Mouse (Mus musculus): ENCODE measurements around the gene Plch2. TPM values are rescaled to one million over a fixed set of nuclear protein-coding genes. Genes with fewer than 3 reads are reported as not detected.

The Plch2 gene
- polyA plus RNA-seq, 1 experiment from 2014 or later = 3.1 TPM

DNA sequence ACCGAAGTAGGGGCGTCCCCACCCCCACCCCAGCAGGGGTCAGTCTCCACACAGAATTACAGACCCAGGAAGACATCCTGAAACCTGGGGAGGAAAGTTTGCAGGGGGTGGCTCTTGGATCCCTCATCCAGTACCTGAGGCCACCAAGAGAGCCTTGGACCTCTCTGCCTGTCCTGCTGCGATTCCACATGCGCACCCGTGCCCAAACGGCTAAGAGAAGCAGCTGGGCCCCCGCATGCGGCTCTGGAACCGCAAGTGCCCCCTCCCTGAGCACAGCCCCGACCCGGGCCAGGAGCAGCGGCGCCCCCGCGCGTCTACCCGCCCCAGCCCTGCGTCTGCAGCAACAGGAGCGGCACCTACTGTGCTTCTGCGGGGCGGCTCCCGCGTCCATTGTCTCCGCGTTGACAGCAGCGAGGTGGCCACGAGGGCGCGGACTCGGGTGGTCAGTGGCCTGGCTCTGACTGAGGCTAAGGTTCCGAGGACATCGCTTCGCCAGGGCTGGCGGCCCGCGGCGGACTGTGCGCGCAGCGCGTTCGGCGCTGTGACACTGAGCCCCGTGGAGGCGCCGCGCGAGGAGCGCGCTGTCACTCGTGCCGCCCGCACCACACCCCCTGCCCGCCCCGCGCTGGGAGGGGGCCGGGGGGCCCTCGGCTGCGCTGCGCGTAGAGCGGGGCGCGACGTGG is 13.8 kb downstream of the Plch2 start:
- Histone ChIP-seq H3K4me3 (ENCODE audit: low read length) (peak overlapping the region; percentile 43), H3K4me1 (ENCODE audit: control insufficient read depth, insufficient read depth, low read length) (peaks cover 8% of the 10 kb centered on the region; the same call in 1 of the 2 replicates), H3K27me3 (ENCODE audit: control insufficient read depth, insufficient read depth, low read length) (peaks cover 63% of the 10 kb centered on the region), H3K9ac (ENCODE audit: low read depth, low read length) (peak overlapping the region; percentile 42; the same call in 1 of the 2 replicates), H3K36me3 (ENCODE audit: control insufficient read depth, insufficient read depth, low read length) (no peaks in the 10 kb centered on the region), H3K27ac (ENCODE audit: low read depth, low read length) (no peak overlapping the region), H3K4me2 (replicated peaks; ENCODE audit: low read depth, low read length) (peak overlapping the region; percentile 69), H3K9me3 (ENCODE audit: control insufficient read depth, low read length) (no peaks in the 10 kb centered on the region)
- ATAC-seq (ENCODE audit: low FRiP score, low TSS enrichment) = 0 out of 2 replicates have a peak, but pooled peaks have one; percentile 28
- WGBS = 2% methylated on average over 65 of the region's 65 CpGs

DNA sequence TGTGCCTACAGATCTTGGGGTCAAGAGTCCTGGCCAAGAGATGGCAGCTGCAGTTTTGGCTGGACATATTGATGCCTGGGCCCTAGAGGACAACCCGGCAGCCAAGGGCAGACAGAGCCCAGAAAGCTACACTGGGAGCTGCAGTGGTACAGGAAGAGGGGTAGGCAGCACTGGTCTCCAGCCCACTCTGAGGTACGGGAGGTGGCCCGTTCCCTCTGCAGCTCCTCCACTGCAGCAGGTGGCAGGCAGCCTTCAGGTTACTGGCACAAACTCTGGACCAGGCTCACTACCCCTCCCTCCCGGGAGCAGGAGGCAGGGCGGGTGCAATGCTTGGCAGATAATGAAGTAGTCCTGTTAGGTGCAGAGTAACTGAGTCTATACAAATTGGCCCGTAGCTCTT is 15.9 kb downstream of the Plch2 start:
- Histone ChIP-seq H3K4me1 (ENCODE audit: control insufficient read depth, insufficient read depth, low read length) (peaks cover 8% of the 10 kb centered on the region; the same call in 1 of the 2 replicates), H3K9ac (ENCODE audit: low read depth, low read length) (no peak overlapping the region), H3K27me3 (ENCODE audit: control insufficient read depth, insufficient read depth, low read length) (peaks cover 60% of the 10 kb centered on the region), H3K9me3 (ENCODE audit: control insufficient read depth, low read length) (no peaks in the 10 kb centered on the region), H3K36me3 (ENCODE audit: control insufficient read depth, insufficient read depth, low read length) (no peaks in the 10 kb centered on the region), H3K4me3 (ENCODE audit: low read length) (no peak overlapping the region), H3K27ac (ENCODE audit: low read depth, low read length) (no peak overlapping the region), H3K4me2 (replicated peaks; ENCODE audit: low read depth, low read length) (no peak overlapping the region)
- WGBS = 65% methylated on average over 6 of the region's 6 CpGs
- no peak for ATAC-seq (ENCODE audit: low FRiP score, low TSS enrichment)

- Histone ChIP-seq H3K4me2 (replicated peaks; ENCODE audit: low read depth, low read length) (no peak overlapping the region), H3K9me3 (ENCODE audit: control insufficient read depth, low read length) (no peaks in the 10 kb centered on the region), H3K4me1 (ENCODE audit: control insufficient read depth, insufficient read depth, low read length) (peaks cover 8% of the 10 kb centered on the region; the same call in 1 of the 2 replicates), H3K27ac (ENCODE audit: low read depth, low read length) (no peak overlapping the region), H3K9ac (ENCODE audit: low read depth, low read length) (no peak overlapping the region), H3K27me3 (ENCODE audit: control insufficient read depth, insufficient read depth, low read length) (peaks cover 55% of the 10 kb centered on the region), H3K4me3 (ENCODE audit: low read length) (no peak overlapping the region), H3K36me3 (ENCODE audit: control insufficient read depth, insufficient read depth, low read length) (no peaks in the 10 kb centered on the region)
- WGBS = 30% methylated on average over 9 of the region's 9 CpGs
- ATAC-seq (ENCODE audit: low FRiP score, low TSS enrichment) = no peak
Observed at GRCm38 (mm10) chr4:155040197-155040596, 16.4 kb downstream of the Plch2 start.

DNA sequence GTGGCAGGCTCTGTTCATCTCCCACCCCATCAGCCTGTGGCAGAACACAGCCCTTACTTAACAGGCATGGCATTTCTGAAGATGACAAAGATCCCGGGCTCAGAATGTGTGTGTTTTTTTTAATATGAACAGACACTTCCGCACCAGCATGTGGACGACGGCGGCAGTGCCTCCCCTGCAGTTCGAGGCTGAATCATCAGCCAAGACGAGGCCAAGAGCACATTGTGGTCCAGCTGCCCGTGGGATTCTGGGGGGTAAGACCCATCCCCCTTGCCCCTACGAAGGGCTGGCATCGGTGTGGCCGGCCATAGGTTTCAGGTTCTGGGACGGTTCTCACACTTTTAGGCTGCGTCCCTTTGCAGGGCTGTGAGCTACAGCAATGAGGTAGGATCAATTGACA is 21.8 kb downstream of the Plch2 start:
- Histone ChIP-seq H3K27me3 (ENCODE audit: control insufficient read depth, insufficient read depth, low read length) (peaks cover 13% of the 10 kb centered on the region), H3K4me2 (replicated peaks; ENCODE audit: low read depth, low read length) (no peak overlapping the region), H3K4me3 (ENCODE audit: low read length) (no peak overlapping the region), H3K4me1 (ENCODE audit: control insufficient read depth, insufficient read depth, low read length) (no peaks in the 10 kb centered on the region), H3K9ac (ENCODE audit: low read depth, low read length) (no peak overlapping the region), H3K9me3 (ENCODE audit: control insufficient read depth, low read length) (no peaks in the 10 kb centered on the region), H3K36me3 (ENCODE audit: control insufficient read depth, insufficient read depth, low read length) (no peaks in the 10 kb centered on the region), H3K27ac (ENCODE audit: low read depth, low read length) (no peak overlapping the region)
- no peak for ATAC-seq (ENCODE audit: low FRiP score, low TSS enrichment)
- WGBS = 69% methylated on average over 13 of the region's 13 CpGs

- H3K27ac ChIP-seq (ENCODE audit: low read depth, low read length) = no peak overlapping the region
- no peak overlapping the region for H3K4me2 ChIP-seq (replicated peaks; ENCODE audit: low read depth, low read length)
- H3K9ac ChIP-seq (ENCODE audit: low read depth, low read length) = no peak overlapping the region
- H3K36me3 ChIP-seq (ENCODE audit: control insufficient read depth, insufficient read depth, low read length) = no peaks in the 10 kb centered on the region
- no peak for ATAC-seq (ENCODE audit: low FRiP score, low TSS enrichment)
- no peak overlapping the region for H3K4me3 ChIP-seq (ENCODE audit: low read length)
- no peaks in the 10 kb centered on the region for H3K9me3 ChIP-seq (ENCODE audit: control insufficient read depth, low read length)
- 35% methylated on average over 7 of the region's 7 CpGs for WGBS
- H3K27me3 ChIP-seq (ENCODE audit: control insufficient read depth, insufficient read depth, low read length) = peaks cover 11% of the 10 kb centered on the region
- H3K4me1 ChIP-seq (ENCODE audit: control insufficient read depth, insufficient read depth, low read length) = no peaks in the 10 kb centered on the region
Observed at GRCm38 (mm10) chr4:155034202-155034601, 22.4 kb downstream of the Plch2 start.

DNA sequence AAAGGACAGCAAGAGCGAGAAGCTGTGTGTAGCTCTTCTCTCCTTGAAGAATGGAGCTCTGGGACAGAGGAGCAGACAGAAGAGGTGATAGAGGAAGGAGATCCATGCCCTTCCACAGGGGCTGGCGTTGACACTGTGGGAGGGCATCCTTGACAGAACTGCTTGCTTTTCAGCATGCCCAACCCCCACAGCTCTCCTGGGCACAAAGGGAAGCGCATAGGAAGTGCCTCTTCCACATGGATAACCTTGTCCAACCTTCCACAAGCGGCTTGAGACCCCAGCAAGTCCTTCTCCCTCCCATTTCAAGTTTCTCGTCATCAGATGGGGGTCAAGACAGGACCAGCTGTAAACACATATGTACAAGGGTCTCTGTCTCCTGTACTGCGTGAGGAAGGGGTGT is 23.5 kb downstream of the Plch2 start:
- no peaks in the 10 kb centered on the region for H3K4me1 ChIP-seq (ENCODE audit: control insufficient read depth, insufficient read depth, low read length)
- H3K27ac ChIP-seq (ENCODE audit: low read depth, low read length) = no peak overlapping the region
- peaks cover 11% of the 10 kb centered on the region for H3K27me3 ChIP-seq (ENCODE audit: control insufficient read depth, insufficient read depth, low read length)
- no peaks in the 10 kb centered on the region for H3K36me3 ChIP-seq (ENCODE audit: control insufficient read depth, insufficient read depth, low read length)
- H3K4me2 ChIP-seq (replicated peaks; ENCODE audit: low read depth, low read length) = no peak overlapping the region
- H3K9me3 ChIP-seq (ENCODE audit: control insufficient read depth, low read length) = no peaks in the 10 kb centered on the region
- H3K9ac ChIP-seq (ENCODE audit: low read depth, low read length) = no peak overlapping the region
- H3K4me3 ChIP-seq (ENCODE audit: low read length) = no peak overlapping the region
- WGBS = 33% methylated on average over 6 of the region's 6 CpGs
- ATAC-seq (ENCODE audit: low FRiP score, low TSS enrichment) = no peak

- H3K27ac ChIP-seq (ENCODE audit: low read depth, low read length) = no peak overlapping the region
- no peaks in the 10 kb centered on the region for H3K27me3 ChIP-seq (ENCODE audit: control insufficient read depth, insufficient read depth, low read length)
- H3K9ac ChIP-seq (ENCODE audit: low read depth, low read length) = no peak overlapping the region
- no peaks in the 10 kb centered on the region for H3K36me3 ChIP-seq (ENCODE audit: control insufficient read depth, insufficient read depth, low read length)
- 0 out of 2 replicates have a peak, but pooled peaks cover 2% of the 10 kb centered on the region for H3K9me3 ChIP-seq (ENCODE audit: control insufficient read depth, low read length)
- H3K4me1 ChIP-seq (ENCODE audit: control insufficient read depth, insufficient read depth, low read length) = peaks cover 6% of the 10 kb centered on the region; the same call in 1 of the 2 replicates
- 88% methylated on average over 11 of the region's 11 CpGs for WGBS
- no peak for ATAC-seq (ENCODE audit: low FRiP score, low TSS enrichment)
- no peak overlapping the region for H3K4me2 ChIP-seq (replicated peaks; ENCODE audit: low read depth, low read length)
- H3K4me3 ChIP-seq (ENCODE audit: low read length) = no peak overlapping the region
Observed at GRCm38 (mm10) chr4:155024170-155025010, 32.2 kb downstream of the Plch2 start.

- no peak for ATAC-seq (ENCODE audit: low FRiP score, low TSS enrichment)
- H3K4me3 ChIP-seq (ENCODE audit: low read length) = no peak overlapping the region
- no peak overlapping the region for H3K27ac ChIP-seq (ENCODE audit: low read depth, low read length)
- WGBS = 69% methylated on average over 7 of the region's 7 CpGs
- no peak overlapping the region for H3K9ac ChIP-seq (ENCODE audit: low read depth, low read length)
- H3K4me1 ChIP-seq (ENCODE audit: control insufficient read depth, insufficient read depth, low read length) = peaks cover 15% of the 10 kb centered on the region
- H3K27me3 ChIP-seq (ENCODE audit: control insufficient read depth, insufficient read depth, low read length) = no peaks in the 10 kb centered on the region
- H3K4me2 ChIP-seq (replicated peaks; ENCODE audit: low read depth, low read length) = no peak overlapping the region
- H3K36me3 ChIP-seq (ENCODE audit: control insufficient read depth, insufficient read depth, low read length) = no peaks in the 10 kb centered on the region
- H3K9me3 ChIP-seq (ENCODE audit: control insufficient read depth, low read length) = 0 out of 2 replicates have a peak, but pooled peaks cover 2% of the 10 kb centered on the region
Observed at GRCm38 (mm10) chr4:155022228-155022855, 34.2 kb downstream of the Plch2 start.
